Mouse (Mus musculus) hindbrain, embryonic 16.5 days (tissue): ENCODE data around the gene Rhot2. TPM values are rescaled to one million over a fixed set of nuclear protein-coding genes. Genes with fewer than 3 reads are reported as not detected.

Experiments
- ATAC-seq: fragments of 200-750 bp; cut with Nextera tagmentation; 2 replicates; pipeline ENCODE4 v1.8.0; 2017; ENCODE audit warnings: moderate TSS enrichment, moderate library complexity
- H3K27ac ChIP-seq: fragments of 300-500 bp; sonication (generic); 2 replicates; pipeline ENCODE4 v1.5.1; 2014; ENCODE audit warnings: low read depth, mild to moderate bottlenecking, control low read depth, low read length, moderate library complexity
- H3K27me3 ChIP-seq: fragments of 300-500 bp; sonication (generic); replicated peaks from 2 replicates; pipeline ENCODE4 v1.6.1; 2014; ENCODE audit warnings: low read length; ENCODE audit not compliant: control insufficient read depth, insufficient read depth
- H3K36me3 ChIP-seq: fragments of 300-500 bp; sonication (generic); 2 replicates; pipeline ENCODE4 v1.6.1; 2014; ENCODE audit warnings: mild to moderate bottlenecking, low read length, moderate library complexity, mixed read lengths; ENCODE audit not compliant: control insufficient read depth, insufficient read depth
- H3K4me1 ChIP-seq: fragments of 300-500 bp; sonication (generic); 2 replicates; pipeline ENCODE4 v1.6.1; 2014; ENCODE audit warnings: low read depth, low read length; ENCODE audit not compliant: control insufficient read depth, insufficient read depth
- H3K4me2 ChIP-seq: fragments of 300-500 bp; sonication (generic); 2 replicates; pipeline ENCODE4 v1.6.1; 2014; ENCODE audit warnings: mild to moderate bottlenecking, low read length, control low read depth, moderate library complexity
- H3K4me3 ChIP-seq: fragments of 300-500 bp; sonication (generic); 2 replicates; pipeline ENCODE4 v1.5.1; 2014; ENCODE audit warnings: mild to moderate bottlenecking, low read length, control low read depth, moderate library complexity
- H3K9ac ChIP-seq: fragments of 300-500 bp; sonication (generic); 2 replicates; pipeline ENCODE4 v1.6.1; 2014; ENCODE audit warnings: low read depth, mild to moderate bottlenecking, control low read depth, low read length, moderate library complexity
- H3K9me3 ChIP-seq: fragments of 300-500 bp; sonication (generic); 2 replicates; pipeline ENCODE4 v1.6.1; 2014; ENCODE audit warnings: mild to moderate bottlenecking, low read length, moderate library complexity; ENCODE audit not compliant: control insufficient read depth
- WGBS: fragments of 180-500 bp; shearing (Covaris S2); extraction: QIAGEN DNeasy Blood & Tissue Kit; methylation state at CpG from one replicate; pipeline ENCODE4 v1.1.7; 2014; 5-methylcytosine and 5-hydroxymethylcytosine counted together
- polyA plus RNA-seq: library from polyadenylated mRNA; unstranded; fragments of >200 nt; fragmentation: Nextera tagmentation; extraction: Ambion mirVana; gene quantifications from 2 replicates; pipeline ENCODE4 v1.2.1, GENCODE M21; 2015

Gene Rhot2
- polyA plus RNA-seq, 1 experiment from 2014 or later, result 20.3 TPM

- under 1% methylated on average over 75 of the region's 77 CpGs for WGBS
- Histone ChIP-seq H3K9ac (peak overlapping the region; percentile 77), H3K27me3 (no peaks in the 10 kb centered on the region), H3K4me2 (peak overlapping the region; percentile 78), H3K9me3 (no peaks in the 10 kb centered on the region), H3K36me3 (peaks cover 18% of the 10 kb centered on the region), H3K4me1 (peaks cover 75% of the 10 kb centered on the region), H3K27ac (peak overlapping the region; percentile 98), H3K4me3 (peak overlapping the region; percentile 74)
- peak; percentile 90 for ATAC-seq
These were observed 12.0 kb downstream of the Rhot2 start for GRCm38 (mm10) chr17:25832436-25833290.

- no peak for ATAC-seq
- peaks cover 22% of the 10 kb centered on the region for H3K36me3 ChIP-seq
- 55% methylated on average over 21 of the region's 21 CpGs for WGBS
These were observed 13.0 kb downstream of the Rhot2 start for GRCm38 (mm10) chr17:25831451-25832281.

GRCm38 (mm10) chr17:25830806-25831431, 13.7 kb downstream of the Rhot2 start:
- H3K4me3 ChIP-seq, result peak overlapping the region; percentile 74; the same call in 1 of the 2 replicates
- ATAC-seq, result no peak
- no peak overlapping the region for H3K27ac ChIP-seq
- H3K4me1 ChIP-seq, result peaks cover 67% of the 10 kb centered on the region
- peaks cover 24% of the 10 kb centered on the region for H3K36me3 ChIP-seq
- 85% methylated on average over 14 of the region's 14 CpGs for WGBS
- no peaks in the 10 kb centered on the region for H3K9me3 ChIP-seq
- no peak overlapping the region for H3K9ac ChIP-seq
- H3K27me3 ChIP-seq, result no peaks in the 10 kb centered on the region
- H3K4me2 ChIP-seq, result peak overlapping the region; percentile 78

More at GRCm38 (mm10) chr17:25831451-25832281, 13.0 kb downstream of the Rhot2 start:
- peaks cover 71% of the 10 kb centered on the region for H3K4me1 ChIP-seq
- H3K27ac ChIP-seq, result peak overlapping the region; percentile 98
- H3K4me3 ChIP-seq, result peak overlapping the region; percentile 74
- H3K27me3 ChIP-seq, result no peaks in the 10 kb centered on the region
- H3K9me3 ChIP-seq, result no peaks in the 10 kb centered on the region
- H3K9ac ChIP-seq, result peak overlapping the region; percentile 76
- peak overlapping the region; percentile 78 for H3K4me2 ChIP-seq

- ATAC-seq, result no peak
- WGBS, result 80% methylated on average over 4 of the region's 4 CpGs
- Histone ChIP-seq H3K27me3 (no peaks in the 10 kb centered on the region), H3K27ac (no peak overlapping the region), H3K4me1 (peaks cover 63% of the 10 kb centered on the region), H3K9me3 (no peaks in the 10 kb centered on the region), H3K4me3 (peak overlapping the region; percentile 63), H3K4me2 (peak overlapping the region; percentile 69), H3K36me3 (peaks cover 21% of the 10 kb centered on the region), H3K9ac (no peak overlapping the region)
These were observed 14.4 kb downstream of the Rhot2 start for GRCm38 (mm10) chr17:25830200-25830753.

- Histone ChIP-seq H3K9ac (peak overlapping the region; percentile 81), H3K4me1 (peaks cover 63% of the 10 kb centered on the region), H3K4me3 (peak overlapping the region; percentile 63), H3K27ac (peak overlapping the region; percentile 92), H3K4me2 (peak overlapping the region; percentile 69), H3K9me3 (no peaks in the 10 kb centered on the region), H3K36me3 (peaks cover 21% of the 10 kb centered on the region), H3K27me3 (no peaks in the 10 kb centered on the region)
- no peak for ATAC-seq
- 47% methylated on average over 8 of the region's 8 CpGs for WGBS
These were observed 15.1 kb downstream of the Rhot2 start for GRCm38 (mm10) chr17:25829558-25830017.

- Histone ChIP-seq H3K4me1 (peaks cover 63% of the 10 kb centered on the region), H3K27ac (peak within 1 kb of the TSS; percentile 92), H3K9ac (peak within 1 kb of the TSS; percentile 81), H3K27me3 (no peaks in the 10 kb centered on the region), H3K9me3 (no peaks in the 10 kb centered on the region), H3K4me3 (peak within 1 kb of the TSS; percentile 63), H3K4me2 (peak within 1 kb of the TSS; percentile 69), H3K36me3 (peaks cover 21% of the 10 kb centered on the region)
- 1% methylated on average over 32 of the region's 32 CpGs for WGBS
- peak; percentile 62 for ATAC-seq
These were observed 15.7 kb downstream of the Rhot2 start, which contains the start of gene Jmjd8 for GRCm38 (mm10) chr17:25828712-25829557. Gene Jmjd8 (plus strand): TSS chr17:25828867.

- peaks cover 62% of the 10 kb centered on the region for H3K4me1 ChIP-seq
These were observed 16.4 kb downstream of the Rhot2 start for GRCm38 (mm10) chr17:25828223-25828594.

More at GRCm38 (mm10) chr17:25828223-25828594, 16.4 kb downstream of the Rhot2 start:
- Histone ChIP-seq H3K4me2 (peak overlapping the region; percentile 69), H3K27me3 (no peaks in the 10 kb centered on the region), H3K9me3 (no peaks in the 10 kb centered on the region), H3K9ac (peak overlapping the region; percentile 81), H3K27ac (peak overlapping the region; percentile 92), H3K36me3 (peaks cover 21% of the 10 kb centered on the region), H3K4me3 (peak overlapping the region; percentile 63)
- WGBS, result 83% methylated on average over 8 of the region's 8 CpGs
- no peak for ATAC-seq
